Mouse (Mus musculus): ENCODE results near the gene Lmo7. TPM values are rescaled to one million over a fixed set of nuclear protein-coding genes. Genes with fewer than 3 reads are reported as not detected.

Gene Lmo7
- polyA plus RNA-seq, 1 experiment from 2014 or later = 2.8 TPM

GRCm38 (mm10) chr14:101729972-101730692 lies 375 bp downstream of the Lmo7 start:
- H3K27me3 ChIP-seq (ENCODE audit: insufficient read depth, low read length) = peaks cover 37% of the 10 kb centered on the region
- peak overlapping the region; percentile 26; the same call in 1 of the 2 replicates for H3K9ac ChIP-seq (replicated peaks)
- no peaks in the 10 kb centered on the region for H3K36me3 ChIP-seq (replicated peaks; ENCODE audit: insufficient read depth, low read length)
- TF ChIP-seq EP300 (IDR thresholded peaks at IDR 0.05; ENCODE audit: low read depth) = no peak
- TF ChIP-seq CTCF (IDR thresholded peaks at IDR 0.05; ENCODE audit: low read depth) = no peak
- WGBS (ENCODE audit: insufficient replicate concordance) = 2% methylated on average over 28 of the region's 28 CpGs
- no peaks in the 10 kb centered on the region for H3K9me3 ChIP-seq (ENCODE audit: low read length)
- no peak for DNase-seq
- peaks cover 10% of the 10 kb centered on the region; the same call in 1 of the 2 replicates for H3K4me1 ChIP-seq (ENCODE audit: insufficient read depth)
- peak overlapping the region; percentile 50 for H3K4me3 ChIP-seq (ENCODE audit: low read depth, low read length)
- peak overlapping the region; percentile 89 for H3K4me2 ChIP-seq (ENCODE audit: low read depth, low read length)
- ATAC-seq = no peak
- H3K27ac ChIP-seq (ENCODE audit: low read depth) = no peak overlapping the region

- Histone ChIP-seq H3K27me3 (ENCODE audit: insufficient read depth, low read length) (peaks cover 31% of the 10 kb centered on the region), H3K4me1 (ENCODE audit: insufficient read depth) (peaks cover 10% of the 10 kb centered on the region; the same call in 1 of the 2 replicates), H3K4me2 (ENCODE audit: low read depth, low read length) (no peak overlapping the region), H3K36me3 (replicated peaks; ENCODE audit: insufficient read depth, low read length) (no peaks in the 10 kb centered on the region), H3K9ac (replicated peaks) (no peak overlapping the region), H3K27ac (ENCODE audit: low read depth) (no peak overlapping the region), H3K9me3 (ENCODE audit: low read length) (no peaks in the 10 kb centered on the region), H3K4me3 (ENCODE audit: low read depth, low read length) (no peak overlapping the region)
- 29% methylated on average over 10 of the region's 10 CpGs for WGBS (ENCODE audit: insufficient replicate concordance)
- DNase-seq (no peak), ATAC-seq (no peak)
- TF ChIP-seq CTCF (IDR thresholded peaks at IDR 0.05; ENCODE audit: low read depth) = no peak
- no peak for TF ChIP-seq EP300 (IDR thresholded peaks at IDR 0.05; ENCODE audit: low read depth)
These were observed 4.0 kb downstream of the Lmo7 start for GRCm38 (mm10) chr14:101733542-101734303.

- Histone ChIP-seq H3K36me3 (replicated peaks; ENCODE audit: insufficient read depth, low read length) (no peaks in the 10 kb centered on the region), H3K4me1 (ENCODE audit: insufficient read depth) (no peaks in the 10 kb centered on the region), H3K27ac (ENCODE audit: low read depth) (no peak overlapping the region), H3K27me3 (ENCODE audit: insufficient read depth, low read length) (0 out of 2 replicates have a peak, but pooled peaks cover 3% of the 10 kb centered on the region), H3K4me2 (ENCODE audit: low read depth, low read length) (no peak overlapping the region), H3K9me3 (ENCODE audit: low read length) (no peaks in the 10 kb centered on the region), H3K9ac (replicated peaks) (no peak overlapping the region), H3K4me3 (ENCODE audit: low read depth, low read length) (no peak overlapping the region)
- TF ChIP-seq CTCF (IDR thresholded peaks at IDR 0.05; ENCODE audit: low read depth) (no peak), EP300 (IDR thresholded peaks at IDR 0.05; ENCODE audit: low read depth) (no peak)
- no peak for DNase-seq
- whole genome bisulfite sequencing (ENCODE audit: insufficient replicate concordance) = 66% methylated on average over 4 of the region's 4 CpGs
- ATAC-seq = no peak
These were observed 7.7 kb downstream of the Lmo7 start for GRCm38 (mm10) chr14:101737501-101737900.

GRCm38 (mm10) chr14:101746635-101747034 lies 16.9 kb downstream of the Lmo7 start:
- DNase-seq (no peak), ATAC-seq (no peak)
- Histone ChIP-seq H3K9me3 (ENCODE audit: low read length) (no peaks in the 10 kb centered on the region), H3K27me3 (ENCODE audit: insufficient read depth, low read length) (no peaks in the 10 kb centered on the region), H3K4me3 (ENCODE audit: low read depth, low read length) (no peak overlapping the region), H3K4me1 (ENCODE audit: insufficient read depth) (no peaks in the 10 kb centered on the region), H3K4me2 (ENCODE audit: low read depth, low read length) (no peak overlapping the region), H3K9ac (replicated peaks) (no peak overlapping the region), H3K36me3 (replicated peaks; ENCODE audit: insufficient read depth, low read length) (no peaks in the 10 kb centered on the region), H3K27ac (ENCODE audit: low read depth) (no peak overlapping the region)
- WGBS (ENCODE audit: insufficient replicate concordance) = 78% methylated on average over 3 of the region's 3 CpGs
- TF ChIP-seq CTCF (IDR thresholded peaks at IDR 0.05; ENCODE audit: low read depth) = no peak
- TF ChIP-seq EP300 (IDR thresholded peaks at IDR 0.05; ENCODE audit: low read depth) = no peak

- Histone ChIP-seq H3K27ac (ENCODE audit: low read depth) (no peak overlapping the region), H3K27me3 (ENCODE audit: insufficient read depth, low read length) (no peaks in the 10 kb centered on the region), H3K4me3 (ENCODE audit: low read depth, low read length) (no peak overlapping the region), H3K9ac (replicated peaks) (no peak overlapping the region), H3K4me1 (ENCODE audit: insufficient read depth) (no peaks in the 10 kb centered on the region), H3K9me3 (ENCODE audit: low read length) (no peaks in the 10 kb centered on the region), H3K36me3 (replicated peaks; ENCODE audit: insufficient read depth, low read length) (no peaks in the 10 kb centered on the region), H3K4me2 (ENCODE audit: low read depth, low read length) (no peak overlapping the region)
- DNase-seq = no peak
- TF ChIP-seq CTCF (IDR thresholded peaks at IDR 0.05; ENCODE audit: low read depth) (no peak), EP300 (IDR thresholded peaks at IDR 0.05; ENCODE audit: low read depth) (no peak)
- no peak for ATAC-seq
- WGBS (ENCODE audit: insufficient replicate concordance) = 91% methylated on average over 11 of the region's 11 CpGs
These were observed 18.1 kb downstream of the Lmo7 start for GRCm38 (mm10) chr14:101747811-101748210.

GRCm38 (mm10) chr14:101748436-101748835 lies 18.7 kb downstream of the Lmo7 start:
- no peak overlapping the region for H3K4me3 ChIP-seq (ENCODE audit: low read depth, low read length)
- H3K36me3 ChIP-seq (replicated peaks; ENCODE audit: insufficient read depth, low read length) = no peaks in the 10 kb centered on the region
- no peaks in the 10 kb centered on the region for H3K27me3 ChIP-seq (ENCODE audit: insufficient read depth, low read length)
- no peak for TF ChIP-seq CTCF (IDR thresholded peaks at IDR 0.05; ENCODE audit: low read depth)
- no peak for TF ChIP-seq EP300 (IDR thresholded peaks at IDR 0.05; ENCODE audit: low read depth)
- H3K4me1 ChIP-seq (ENCODE audit: insufficient read depth) = no peaks in the 10 kb centered on the region
- no peak for DNase-seq
- 75% methylated on average over 7 of the region's 7 CpGs for WGBS (ENCODE audit: insufficient replicate concordance)
- H3K27ac ChIP-seq (ENCODE audit: low read depth) = no peak overlapping the region
- no peak overlapping the region for H3K9ac ChIP-seq (replicated peaks)
- H3K4me2 ChIP-seq (ENCODE audit: low read depth, low read length) = no peak overlapping the region
- H3K9me3 ChIP-seq (ENCODE audit: low read length) = no peaks in the 10 kb centered on the region
- no peak for ATAC-seq
